Mouse (Mus musculus) ES-E14 (cell line): Measurements from ENCODE around the gene Gipc2.

ENCODE experiments used
- HCFC1 ChIP-seq: IDR thresholded peaks from 2 replicates; pipeline ENCODE4 v1.6.1; 2012; ENCODE audit warnings: low read length, inconsistent platforms, borderline replicate concordance; ENCODE audit not compliant: insufficient read depth
- MAFK ChIP-seq: IDR thresholded peaks from 2 replicates; pipeline ENCODE4 v1.6.1; 2014; ENCODE audit warnings: mild to moderate bottlenecking, low read depth, low read length, inconsistent platforms; ENCODE audit not compliant: insufficient read depth
- ZNF384 ChIP-seq: IDR thresholded peaks from 2 replicates; pipeline ENCODE4 v1.6.1; 2012; ENCODE audit warnings: low read depth, low read length, inconsistent platforms

DNA sequence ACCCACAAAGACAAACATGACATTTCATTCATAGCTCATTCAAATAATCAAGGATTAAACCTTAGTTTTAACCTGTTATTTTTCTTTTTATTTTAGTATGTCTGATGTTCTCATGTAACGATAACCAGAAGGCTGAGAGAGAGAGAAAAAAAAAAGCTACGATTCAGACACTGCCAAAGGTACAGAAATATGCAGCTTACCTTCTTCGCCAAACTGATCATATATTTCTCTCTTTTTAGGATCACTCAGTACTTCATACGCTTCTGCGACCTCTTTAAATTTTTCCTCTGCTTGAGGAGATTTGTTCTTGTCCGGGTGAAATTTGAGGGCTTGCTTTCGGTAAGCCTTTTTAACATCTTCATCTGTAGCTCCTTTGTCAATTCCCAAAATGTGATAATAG is 27.1 kb upstream of the Gipc2 start:
- TF ChIP-seq MAFK = no peak
- no peak for TF ChIP-seq HCFC1
- no peak for TF ChIP-seq ZNF384
